Mouse (Mus musculus): Measurements from ENCODE around the gene Klf5. TPM values are rescaled to one million over a fixed set of nuclear protein-coding genes. Genes with fewer than 3 reads are reported as not detected.

Klf5 gene
- polyA plus RNA-seq, 1 experiment from 2014 or later, result 13.8 TPM

DNA sequence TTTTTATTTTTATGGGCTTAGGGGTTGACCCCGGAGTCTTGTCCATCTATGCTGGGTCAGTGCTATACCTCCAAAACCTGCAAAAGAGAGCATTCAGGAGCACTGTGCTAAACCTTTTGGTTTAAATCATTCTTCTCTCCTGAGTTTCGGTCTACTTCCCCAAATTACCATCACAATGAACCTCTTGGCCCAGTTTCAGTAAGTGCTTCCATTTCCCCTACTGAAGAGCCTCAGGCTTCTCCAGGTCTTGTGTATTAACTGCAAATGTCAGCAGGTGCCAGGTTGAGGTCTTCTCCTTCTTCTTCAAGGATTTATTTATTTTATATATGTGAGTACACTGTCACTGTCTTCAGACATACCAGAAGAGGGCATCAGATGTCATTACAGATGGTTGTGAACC lies 55.6 kb downstream of the Klf5 start:
- Histone ChIP-seq H3K27ac (no peak overlapping the region), H3K4me3 (no peak overlapping the region), H3K4me2 (replicated peaks) (no peak overlapping the region), H3K27me3 (no peaks in the 10 kb centered on the region), H3K9me3 (no peaks in the 10 kb centered on the region), H3K9ac (no peak overlapping the region), H3K4me1 (0 out of 2 replicates have a peak, but pooled peaks cover 3% of the 10 kb centered on the region), H3K36me3 (no peaks in the 10 kb centered on the region)
- WGBS, result 82% methylated on average over 2 of the region's 2 CpGs
- ATAC-seq (ENCODE audit: low FRiP score, low read depth), result no peak

DNA sequence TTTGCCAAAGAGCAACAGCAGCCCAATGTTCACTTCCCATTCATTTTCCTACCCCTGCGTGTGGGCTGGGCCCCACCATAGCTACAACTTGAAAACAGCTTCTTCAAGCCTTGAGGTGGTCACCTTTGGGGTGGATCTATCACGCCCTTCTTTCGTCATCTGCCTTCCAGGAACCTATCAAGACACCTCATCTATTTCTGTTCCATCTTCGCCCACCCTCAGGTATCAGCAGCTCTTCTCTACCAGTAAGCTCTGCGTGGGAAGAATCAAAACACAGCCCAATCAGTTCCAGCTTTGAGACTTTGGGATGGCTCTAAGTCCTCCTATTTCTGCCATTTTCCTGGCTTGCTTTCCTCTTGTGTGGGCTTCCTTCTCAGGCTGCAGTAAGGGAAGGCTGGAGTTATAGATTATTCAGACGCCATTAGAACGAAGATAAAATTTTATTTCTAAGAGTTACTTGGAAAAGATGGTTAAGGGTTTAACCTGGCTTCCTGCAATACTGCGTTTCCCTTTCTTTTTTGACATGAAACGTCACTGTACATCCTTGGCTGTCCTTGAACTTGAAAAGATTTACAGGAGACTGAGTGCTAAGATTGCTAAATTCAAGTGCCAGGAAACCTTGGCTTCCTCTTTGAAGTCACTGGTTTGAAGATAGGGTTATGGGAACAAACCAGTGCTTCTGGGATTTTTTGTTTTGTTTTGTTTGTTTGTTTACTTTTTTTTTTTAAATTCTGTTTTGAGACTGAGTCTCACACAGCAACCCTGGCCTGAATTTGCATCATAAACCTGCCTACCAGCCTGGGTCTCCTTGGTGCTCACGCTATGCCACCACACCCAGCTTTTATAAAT lies 56.5 kb downstream of the Klf5 start:
- Histone ChIP-seq H3K4me2 (replicated peaks) (no peak overlapping the region), H3K4me3 (no peak overlapping the region), H3K27me3 (no peaks in the 10 kb centered on the region), H3K4me1 (0 out of 2 replicates have a peak, but pooled peaks cover 3% of the 10 kb centered on the region), H3K36me3 (no peaks in the 10 kb centered on the region), H3K27ac (no peak overlapping the region), H3K9ac (no peak overlapping the region), H3K9me3 (no peaks in the 10 kb centered on the region)
- WGBS, result 89% methylated on average over 10 of the region's 10 CpGs
- ATAC-seq (ENCODE audit: low FRiP score, low read depth), result no peak

DNA sequence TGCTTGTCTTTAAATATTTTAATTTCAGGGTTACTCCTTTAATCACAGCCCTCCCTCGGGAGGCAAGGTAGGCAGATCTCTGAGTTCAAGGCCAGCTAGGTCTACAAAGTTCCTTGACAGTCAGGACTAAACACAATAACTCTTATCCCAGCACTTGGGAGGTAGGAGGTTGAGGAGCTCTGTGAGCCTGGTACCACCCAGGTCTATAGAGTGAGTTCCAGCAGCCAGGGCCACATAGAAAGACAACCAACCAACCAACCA lies 57.0 kb downstream of the Klf5 start:
- Histone ChIP-seq H3K9ac (no peak overlapping the region), H3K27me3 (no peaks in the 10 kb centered on the region), H3K4me2 (replicated peaks) (no peak overlapping the region), H3K4me3 (no peak overlapping the region), H3K27ac (no peak overlapping the region), H3K9me3 (no peaks in the 10 kb centered on the region), H3K36me3 (no peaks in the 10 kb centered on the region), H3K4me1 (0 out of 2 replicates have a peak, but pooled peaks cover 3% of the 10 kb centered on the region)
- WGBS, result 68% methylated on average over 1 of the region's 1 CpGs
- ATAC-seq (ENCODE audit: low FRiP score, low read depth), result no peak

DNA sequence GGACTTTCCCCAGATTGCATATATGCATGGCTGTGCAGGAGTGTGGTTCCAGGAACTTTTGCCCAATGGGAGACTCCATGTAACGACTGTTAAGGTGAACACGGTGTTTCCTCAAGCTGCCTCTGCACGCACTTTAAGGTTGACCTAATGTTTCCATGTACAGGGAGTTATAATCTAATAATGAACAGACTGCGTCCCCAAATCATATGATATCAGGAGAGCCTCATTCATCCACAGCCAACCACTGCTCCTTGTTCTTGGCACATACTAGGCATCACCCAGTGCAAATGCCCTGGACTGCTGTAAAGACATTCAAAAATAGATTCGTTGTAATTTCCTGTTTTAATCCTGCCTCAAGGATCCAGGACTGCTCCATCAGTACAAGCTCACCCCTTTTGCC lies 64.5 kb downstream of the Klf5 start:
- WGBS, result 85% methylated on average over 5 of the region's 5 CpGs
- no peaks in the 10 kb centered on the region for H3K27me3 ChIP-seq
- H3K27ac ChIP-seq, result no peak overlapping the region
- H3K9me3 ChIP-seq, result no peaks in the 10 kb centered on the region
- no peaks in the 10 kb centered on the region for H3K4me1 ChIP-seq
- H3K4me2 ChIP-seq (replicated peaks), result no peak overlapping the region
- no peak overlapping the region for H3K4me3 ChIP-seq
- no peak for ATAC-seq (ENCODE audit: low FRiP score, low read depth)
- H3K9ac ChIP-seq, result no peak overlapping the region
- H3K36me3 ChIP-seq, result no peaks in the 10 kb centered on the region

DNA sequence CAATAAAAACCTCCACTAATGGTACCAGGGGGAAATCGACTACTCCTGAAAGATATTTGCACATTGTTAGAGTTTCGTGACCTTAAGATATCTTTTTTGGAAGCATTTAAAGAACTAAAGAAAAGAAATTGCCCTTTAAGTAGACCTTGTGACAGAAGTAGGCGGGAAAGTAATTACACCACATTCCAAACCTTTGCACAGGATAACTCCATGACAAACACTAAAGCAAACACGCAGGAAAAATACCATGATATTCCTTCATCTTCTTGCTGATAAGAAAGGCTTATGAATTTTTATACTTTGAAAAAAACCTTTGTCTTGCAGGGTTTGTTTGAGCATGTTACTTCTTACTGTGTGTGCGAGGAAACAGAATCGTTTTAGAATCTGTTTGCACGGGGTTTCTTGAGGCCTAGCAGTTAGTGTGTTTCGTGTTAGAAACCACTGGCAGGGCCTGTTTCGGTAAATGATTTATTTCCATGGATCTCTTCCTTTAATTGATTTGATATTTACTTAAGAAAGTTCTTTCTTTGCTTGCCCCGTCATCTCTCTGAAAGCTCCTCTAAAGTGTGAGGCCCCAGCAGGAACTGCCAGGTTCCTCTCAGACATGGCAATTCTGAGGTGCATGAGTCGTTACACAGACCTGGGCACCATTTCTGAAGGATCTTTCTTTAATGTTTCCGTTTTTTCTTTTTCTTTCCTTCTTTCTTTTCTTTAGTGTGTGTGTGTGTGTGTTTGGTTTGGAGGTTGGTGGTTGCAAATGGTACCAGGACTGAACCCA lies 65.7 kb downstream of the Klf5 start:
- no peak overlapping the region for H3K27ac ChIP-seq
- H3K4me1 ChIP-seq, result no peaks in the 10 kb centered on the region
- ATAC-seq (ENCODE audit: low FRiP score, low read depth), result no peak
- H3K27me3 ChIP-seq, result no peaks in the 10 kb centered on the region
- 66% methylated on average over 12 of the region's 12 CpGs for WGBS
- H3K4me3 ChIP-seq, result no peak overlapping the region
- H3K36me3 ChIP-seq, result no peaks in the 10 kb centered on the region
- no peak overlapping the region for H3K4me2 ChIP-seq (replicated peaks)
- H3K9ac ChIP-seq, result no peak overlapping the region
- H3K9me3 ChIP-seq, result no peaks in the 10 kb centered on the region

Other genes with a start within 250 kb of the Klf5 start
- gene Pibf1, start 199.3 kb upstream of the Klf5 start, polyA plus RNA-seq (2015; fragmentation: Nextera tagmentation; extraction: Ambion mirVana), result 21.8 and 22.6 TPM in 2 replicates
- gene Dis3, start 198.9 kb upstream of the Klf5 start, polyA plus RNA-seq (2015; fragmentation: Nextera tagmentation; extraction: Ambion mirVana), result 35.0 and 36.4 TPM in 2 replicates